Mouse (Mus musculus) myocyte (in vitro differentiated cells): ENCODE data around the gene Adk. TPM values are rescaled to one million over a fixed set of nuclear protein-coding genes. Genes with fewer than 3 reads are reported as not detected.

Source experiments
- H3K27me3 ChIP-seq: one replicate; pipeline ENCODE4 v1.6.1; 2011; ENCODE audit not compliant: control insufficient read depth, insufficient read depth, insufficient read length
- H3K36me3 ChIP-seq: one replicate; pipeline ENCODE4 v1.6.1; 2011; ENCODE audit not compliant: control insufficient read depth, insufficient read depth
- H3K4me2 ChIP-seq: one replicate; pipeline ENCODE4 v1.6.1; 2011; ENCODE audit warnings: low read depth, control low read depth
- H3K4me3 ChIP-seq: one replicate; pipeline ENCODE4 v1.5.1; 2011; ENCODE audit warnings: mild to moderate bottlenecking, control low read depth, moderate library complexity
- H3K79me2 ChIP-seq: one replicate; pipeline ENCODE4 v1.6.1; 2011; ENCODE audit not compliant: control insufficient read depth, insufficient read depth
- H3ac ChIP-seq: one replicate; pipeline ENCODE4 v1.6.1; 2011; ENCODE audit not compliant: control insufficient read depth, insufficient read length
- CEBPB ChIP-seq: IDR thresholded peaks from 2 replicates; pipeline ENCODE4 v1.6.1; 2011; ENCODE audit warnings: mild to moderate bottlenecking, moderate library complexity; ENCODE audit not compliant: poor library complexity, insufficient read depth, severe bottlenecking
- E2F4 ChIP-seq: IDR thresholded peaks from one replicate; pipeline ENCODE4 v1.6.1; 2011; ENCODE audit warnings: mild to moderate bottlenecking, control low read depth, moderate library complexity; ENCODE audit not compliant: insufficient read depth
- MAX ChIP-seq: IDR thresholded peaks from one replicate; pipeline ENCODE4 v1.6.1; 2011; ENCODE audit warnings: low read depth, mild to moderate bottlenecking, control low read depth
- MYOD1 ChIP-seq, 3 experiments: IDR thresholded peaks; one replicate each; pipeline ENCODE4 v1.6.1; 2011; ENCODE audit warnings: control low read depth in 2 of 3, low read depth in 2 of 3, mild to moderate bottlenecking in 2 of 3, moderate library complexity in 1 of 3; ENCODE audit not compliant: insufficient read length in 2 of 3, control insufficient read depth in 1 of 3
- MYOG ChIP-seq, 3 experiments: IDR thresholded peaks; one replicate each; pipeline ENCODE4 v1.6.1; 2011; ENCODE audit warnings: control low read depth in 2 of 3, low read depth in 2 of 3, mild to moderate bottlenecking in 2 of 3; ENCODE audit not compliant: insufficient read length in 2 of 3, control insufficient read depth in 1 of 3, insufficient read depth in 1 of 3
- POLR2A ChIP-seq: IDR thresholded peaks from one replicate; pipeline ENCODE4 v1.6.1; 2011; ENCODE audit warnings: low read depth, mild to moderate bottlenecking, control low read depth, moderate library complexity; ENCODE audit not compliant: insufficient read length
- POLR2AphosphoS2 ChIP-seq: IDR thresholded peaks from one replicate; pipeline ENCODE4 v1.6.1; 2011; ENCODE audit warnings: low read depth, control low read depth; ENCODE audit not compliant: insufficient read length
- REST ChIP-seq: IDR thresholded peaks from one replicate; pipeline ENCODE4 v1.6.1; 2011; ENCODE audit warnings: mild to moderate bottlenecking, control low read depth, moderate library complexity; ENCODE audit not compliant: insufficient read depth, insufficient read length
- SRF ChIP-seq: IDR thresholded peaks from one replicate; pipeline ENCODE4 v1.6.1; 2011; ENCODE audit warnings: low read depth; ENCODE audit not compliant: control insufficient read depth, insufficient read length
- TCF12 ChIP-seq: IDR thresholded peaks from one replicate; pipeline ENCODE4 v1.6.1; 2011; ENCODE audit warnings: mild to moderate bottlenecking, control low read depth; ENCODE audit not compliant: poor library complexity, insufficient read depth, severe bottlenecking
- TCF3 ChIP-seq: IDR thresholded peaks from one replicate; pipeline ENCODE4 v1.6.1; 2011; ENCODE audit warnings: low read depth, control low read depth; ENCODE audit not compliant: insufficient read length
- USF1 ChIP-seq: IDR thresholded peaks from one replicate; pipeline ENCODE4 v1.6.1; 2011; ENCODE audit warnings: low read depth, mild to moderate bottlenecking, control low read depth, moderate library complexity
- polyA plus RNA-seq: library from polyadenylated mRNA; unstranded; fragments of >200 nt; fragmentation: generic; extraction: Trizol; gene quantifications from one replicate; pipeline ENCODE4 v1.2.1, GENCODE M21; 2012; ENCODE audit warnings: missing spikeins

Adk gene
- polyA plus RNA-seq, 1 experiment: 37.2 TPM

- Histone ChIP-seq H3K27me3 (no peaks in the 10 kb centered on the region), H3K36me3 (no peaks in the 10 kb centered on the region), H3K4me2 (no peak overlapping the region), H3ac (no peak overlapping the region), H3K4me3 (no peak overlapping the region), H3K79me2 (no peaks in the 10 kb centered on the region)
- TF ChIP-seq POLR2AphosphoS2 (no peak), MYOD1 (IDR thresholded peaks at IDR 0.05; ENCODE audit: control insufficient read depth in 1 of 3, insufficient read length in 2 of 3, low read depth in 2 of 3) (peak in 1 of 3 experiments; percentile 29)
Measured at GRCm38 (mm10) chr14:21241105-21241504, 188.7 kb downstream of the Adk start.

GRCm38 (mm10) chr14:21251386-21251785, 199.0 kb downstream of the Adk start:
- no peak overlapping the region for H3K4me2 ChIP-seq
- no peaks in the 10 kb centered on the region for H3K79me2 ChIP-seq
- no peak overlapping the region for H3ac ChIP-seq
- no peaks in the 10 kb centered on the region for H3K36me3 ChIP-seq
- H3K27me3 ChIP-seq: no peaks in the 10 kb centered on the region
- no peak overlapping the region for H3K4me3 ChIP-seq
- TF ChIP-seq MAX: no peak
- TF ChIP-seq E2F4: no peak
- no peak for TF ChIP-seq CEBPB
- TF ChIP-seq POLR2AphosphoS2: no peak
- TF ChIP-seq REST: no peak
- no peak for TF ChIP-seq TCF3
- no peak for TF ChIP-seq MYOD1 (IDR thresholded peaks at IDR 0.05; ENCODE audit: control insufficient read depth in 1 of 3, insufficient read length in 2 of 3, low read depth in 2 of 3)
- TF ChIP-seq POLR2A: no peak
- TF ChIP-seq SRF: no peak
- no peak for TF ChIP-seq USF1
- TF ChIP-seq MYOG (IDR thresholded peaks at IDR 0.05; ENCODE audit: control insufficient read depth in 1 of 3, insufficient read depth in 1 of 3, insufficient read length in 2 of 3, low read depth in 2 of 3): no peak
- TF ChIP-seq TCF12: no peak

GRCm38 (mm10) chr14:21252326-21252886, 200.0 kb downstream of the Adk start:
- TF ChIP-seq POLR2A (no peak), TCF12 (no peak), MYOD1 (IDR thresholded peaks at IDR 0.05; ENCODE audit: control insufficient read depth in 1 of 3, insufficient read length in 2 of 3, low read depth in 2 of 3) (no peak)
- H3K4me2 ChIP-seq: no peak overlapping the region
- no peak overlapping the region for H3ac ChIP-seq

GRCm38 (mm10) chr14:21253321-21253992, 201.1 kb downstream of the Adk start:
- Histone ChIP-seq H3ac (no peak overlapping the region), H3K4me3 (no peak overlapping the region), H3K79me2 (no peaks in the 10 kb centered on the region), H3K36me3 (no peaks in the 10 kb centered on the region), H3K4me2 (peak overlapping the region; percentile 7), H3K27me3 (no peaks in the 10 kb centered on the region)
- no peak for TF ChIP-seq TCF12
- peak in 2 of 3 experiments; percentile 24 to 55 for TF ChIP-seq MYOD1 (IDR thresholded peaks at IDR 0.05; ENCODE audit: control insufficient read depth in 1 of 3, insufficient read length in 2 of 3, low read depth in 2 of 3)

More at GRCm38 (mm10) chr14:21252326-21252886, 200.0 kb downstream of the Adk start:
- H3K4me3 ChIP-seq: no peak overlapping the region
- H3K27me3 ChIP-seq: no peaks in the 10 kb centered on the region
- no peaks in the 10 kb centered on the region for H3K79me2 ChIP-seq
- no peaks in the 10 kb centered on the region for H3K36me3 ChIP-seq

- H3K4me2 ChIP-seq: no peak overlapping the region
- TF ChIP-seq TCF3 (no peak), POLR2AphosphoS2 (no peak), REST (no peak), CEBPB (no peak), E2F4 (no peak), TCF12 (no peak), USF1 (no peak), SRF (no peak), MYOG (IDR thresholded peaks at IDR 0.05; ENCODE audit: control insufficient read depth in 1 of 3, insufficient read depth in 1 of 3, insufficient read length in 2 of 3, low read depth in 2 of 3) (no peak), MYOD1 (IDR thresholded peaks at IDR 0.05; ENCODE audit: control insufficient read depth in 1 of 3, insufficient read length in 2 of 3, low read depth in 2 of 3) (no peak), POLR2A (no peak), MAX (no peak)
- no peaks in the 10 kb centered on the region for H3K79me2 ChIP-seq
- H3K4me3 ChIP-seq: no peak overlapping the region
- H3ac ChIP-seq: no peak overlapping the region
- no peaks in the 10 kb centered on the region for H3K27me3 ChIP-seq
- H3K36me3 ChIP-seq: no peaks in the 10 kb centered on the region
Measured at GRCm38 (mm10) chr14:21253993-21254339, 201.6 kb downstream of the Adk start.
